Mouse (Mus musculus): Measurements from ENCODE around the gene Hist1h2be.
A peak's percentile ranks its signal among the peaks of the same experiment; 100 is the strongest.
"Not testable (repeated sequence)": the region's sequence is repeated elsewhere in the genome, so short reads cannot be mapped to it uniquely, and the experiment has no call there.

DNA sequence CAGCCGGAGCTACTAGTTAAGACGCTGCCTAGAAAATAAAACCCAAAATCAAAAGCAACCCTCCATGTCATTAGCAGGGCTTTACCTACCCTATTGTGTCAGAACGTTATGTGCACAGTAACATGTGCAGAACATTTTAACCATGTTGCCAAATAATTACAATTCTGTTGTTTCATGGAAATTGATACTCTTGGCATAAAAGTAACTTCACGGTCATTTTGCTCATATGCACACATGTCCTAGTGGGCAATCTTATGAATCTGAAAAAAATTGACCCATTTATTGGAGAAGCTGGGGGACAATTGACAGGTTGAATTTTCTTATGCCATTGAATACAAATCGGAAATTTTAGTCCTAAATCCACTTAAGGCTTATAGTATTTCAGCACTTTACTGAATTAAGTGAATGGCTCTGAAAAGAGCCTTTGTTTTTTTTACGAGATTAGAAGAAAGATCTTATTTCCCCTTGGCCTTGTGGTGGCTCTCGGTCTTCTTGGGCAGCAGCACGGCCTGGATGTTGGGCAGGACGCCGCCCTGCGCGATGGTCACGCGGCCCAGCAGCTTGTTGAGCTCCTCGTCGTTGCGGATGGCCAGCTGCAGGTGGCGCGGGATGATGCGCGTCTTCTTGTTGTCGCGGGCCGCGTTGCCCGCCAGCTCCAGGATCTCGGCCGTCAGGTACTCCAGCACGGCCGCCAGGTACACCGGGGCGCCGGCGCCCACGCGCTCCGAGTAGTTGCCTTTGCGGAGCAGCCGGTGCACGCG is 50.5 kb downstream of the Hist1h2be start:
- peak; percentile 26; the same call in 1 of the 2 replicates for TF ChIP-seq CTCF (IDR thresholded peaks at IDR 0.05; ENCODE audit: low read depth)
- not testable (repeated sequence) for TF ChIP-seq EP300 (IDR thresholded peaks at IDR 0.05; ENCODE audit: low read depth)

All from liver, postnatal 0 days (tissue).